Mouse (Mus musculus): ENCODE measurements around the gene Sox30. TPM values are rescaled to one million over a fixed set of nuclear protein-coding genes. Genes with fewer than 3 reads are reported as not detected.

The Sox30 gene
- total and polyA plus RNA-seq, 3 experiments: not detected

- no peak overlapping the region for H3K9ac ChIP-seq (ENCODE audit: insufficient read depth, low read depth)
- H3K4me1 ChIP-seq (ENCODE audit: control insufficient read depth in 1 of 2, insufficient read depth in 2 of 2): no peaks in the 10 kb centered on the region
- in situ Hi-C loops (cut with MboI; ENCODE audit: low pct_ligation_motif_present, low pct_unique_long_range_greater_than_20kb, low sequenced_read_pairs): no loop called here
- peaks cover 2% of the 10 kb centered on the region for H3K9me3 ChIP-seq (replicated peaks; ENCODE audit: low read length)
- H3K4me3 ChIP-seq (replicated peaks in 1 of 3; ENCODE audit: low read depth in 2 of 3, low read length in 2 of 3, poor library complexity in 1 of 3): no peak overlapping the region
- no peaks in the 10 kb centered on the region for H3K27me3 ChIP-seq (replicated peaks)
- no peak overlapping the region for H3K27ac ChIP-seq (ENCODE audit: insufficient read depth, low read depth)
- H3K4me2 ChIP-seq (ENCODE audit: insufficient read depth, low read depth, poor library complexity, severe bottlenecking): no peak overlapping the region
- H3K36me3 ChIP-seq (replicated peaks in 1 of 2; ENCODE audit: control insufficient read depth in 1 of 2, insufficient read depth in 1 of 2, low read length in 1 of 2): no peaks in the 10 kb centered on the region
- DNase-seq (ENCODE audit: extremely low read depth): no peak
- no peaks in the 10 kb centered on the region for H3K79me2 ChIP-seq (replicated peaks; ENCODE audit: control insufficient read depth, extremely low read depth, insufficient read depth, poor library complexity, severe bottlenecking)
- dilution Hi-C loops (cut with MboI; ENCODE audit: extremely low pct_ligation_motif_present, extremely low pct_unique_long_range_greater_than_20kb, low sequenced_read_pairs): no loop called here
- no peak for TF ChIP-seq NELFE (IDR thresholded peaks at IDR 0.05; ENCODE audit: low read depth, low read length)
- no peak for TF ChIP-seq ETS1 (conservative IDR thresholded peaks at IDR 0.05; ENCODE audit: low read depth, low read length)
- no peak for TF ChIP-seq UBTF (IDR thresholded peaks at IDR 0.05; ENCODE audit: low read depth, low read length)
- TF ChIP-seq MEF2A (IDR thresholded peaks at IDR 0.05; ENCODE audit: borderline replicate concordance, low read depth, low read length): no peak
- TF ChIP-seq ZKSCAN1 (IDR thresholded peaks at IDR 0.05; ENCODE audit: borderline replicate concordance, low read depth, low read length): no peak
- TF ChIP-seq POLR2AphosphoS2 (IDR thresholded peaks at IDR 0.05; ENCODE audit: low read depth, low read length): no peak
- no peak for TF ChIP-seq HCFC1 (IDR thresholded peaks at IDR 0.05; ENCODE audit: low read depth, low read length)
- no peak for TF ChIP-seq CTCF (conservative IDR thresholded peaks at IDR 0.05 in 1 of 2, IDR thresholded peaks at IDR 0.05 in 1 of 2; ENCODE audit: low read depth in 2 of 2, low read length in 2 of 2)
- no peak for TF ChIP-seq RCOR1 (conservative IDR thresholded peaks at IDR 0.05; ENCODE audit: low read depth, low read length)
- TF ChIP-seq CHD1 (IDR thresholded peaks at IDR 0.05; ENCODE audit: low read depth, low read length): no peak
- no peak for TF ChIP-seq MYC (IDR thresholded peaks at IDR 0.05; ENCODE audit: low read depth, low read length)
- no peak for TF ChIP-seq USF2 (conservative IDR thresholded peaks at IDR 0.05; ENCODE audit: low read depth, low read length)
- TF ChIP-seq GABPA (IDR thresholded peaks at IDR 0.05; ENCODE audit: insufficient replicate concordance, low read depth, low read length): no peak
- no peak for TF ChIP-seq JUND (conservative IDR thresholded peaks at IDR 0.05; ENCODE audit: low read depth, low read length)
Observed at GRCm38 (mm10) chr11:46025962-46026392, 45.9 kb downstream of the Sox30 start.

- Histone ChIP-seq H3K27ac (ENCODE audit: insufficient read depth, low read depth) (no peak overlapping the region), H3K4me1 (ENCODE audit: control insufficient read depth in 1 of 2, insufficient read depth in 2 of 2) (peaks cover 0 to 9% of the 10 kb centered on the region in 2 experiments; a peak in 2 of 4 replicates), H3K4me2 (ENCODE audit: insufficient read depth, low read depth, poor library complexity, severe bottlenecking) (no peak overlapping the region), H3K9ac (ENCODE audit: insufficient read depth, low read depth) (no peak overlapping the region), H3K27me3 (replicated peaks) (no peaks in the 10 kb centered on the region), H3K36me3 (replicated peaks in 1 of 2; ENCODE audit: control insufficient read depth in 1 of 2, insufficient read depth in 1 of 2, low read length in 1 of 2) (no peaks in the 10 kb centered on the region), H3K9me3 (replicated peaks; ENCODE audit: low read length) (peaks cover 2% of the 10 kb centered on the region), H3K4me3 (replicated peaks in 1 of 3; ENCODE audit: low read depth in 2 of 3, low read length in 2 of 3, poor library complexity in 1 of 3) (no peak overlapping the region), H3K79me2 (replicated peaks; ENCODE audit: control insufficient read depth, extremely low read depth, insufficient read depth, poor library complexity, severe bottlenecking) (no peaks in the 10 kb centered on the region)
- DNase-seq (ENCODE audit: extremely low read depth): no peak
- TF ChIP-seq NRF1 (IDR thresholded peaks at IDR 0.05; ENCODE audit: low read depth, low read length): no peak
- peak; percentile 58; the same call in 1 of the 2 replicates for TF ChIP-seq ZNF384 (IDR thresholded peaks at IDR 0.05; ENCODE audit: low read depth, low read length)
- dilution Hi-C loops (cut with MboI; ENCODE audit: extremely low pct_ligation_motif_present, extremely low pct_unique_long_range_greater_than_20kb, low sequenced_read_pairs) (no loop called here), in situ Hi-C loops (cut with MboI; ENCODE audit: low pct_ligation_motif_present, low pct_unique_long_range_greater_than_20kb, low sequenced_read_pairs) (no loop called here)
Observed at GRCm38 (mm10) chr11:46027952-46028814, 48.1 kb downstream of the Sox30 start.
